Mouse (Mus musculus) left cerebral cortex, postnatal 4 days (tissue): ENCODE data around the gene Dock2. TPM values are rescaled to one million over a fixed set of nuclear protein-coding genes. Genes with fewer than 3 reads are reported as not detected.
"Not testable (repeated sequence)": the region's sequence is repeated elsewhere in the genome, so short reads cannot be mapped to it uniquely, and the experiment has no call there.

Experiments used
- DNase-seq: peaks from one replicate; pipeline ENCODE4 v3.0.0-alpha.2; 2022
- intact Hi-C: fragments of 180-260 bp; cut with DNase I; formaldehyde crosslinking; loops from one replicate; pipeline ENCODE4 v1.15.1; 2025
- total RNA-seq, 2 experiments: library from RNA; stranded (reverse); gene quantifications; 2 replicates each; pipeline ENCODE4 v1.2.3; 2021

Gene Dock2
- total RNA-seq, 2 experiments from 2014 or later: 1.6 to 1.7 TPM

DNA sequence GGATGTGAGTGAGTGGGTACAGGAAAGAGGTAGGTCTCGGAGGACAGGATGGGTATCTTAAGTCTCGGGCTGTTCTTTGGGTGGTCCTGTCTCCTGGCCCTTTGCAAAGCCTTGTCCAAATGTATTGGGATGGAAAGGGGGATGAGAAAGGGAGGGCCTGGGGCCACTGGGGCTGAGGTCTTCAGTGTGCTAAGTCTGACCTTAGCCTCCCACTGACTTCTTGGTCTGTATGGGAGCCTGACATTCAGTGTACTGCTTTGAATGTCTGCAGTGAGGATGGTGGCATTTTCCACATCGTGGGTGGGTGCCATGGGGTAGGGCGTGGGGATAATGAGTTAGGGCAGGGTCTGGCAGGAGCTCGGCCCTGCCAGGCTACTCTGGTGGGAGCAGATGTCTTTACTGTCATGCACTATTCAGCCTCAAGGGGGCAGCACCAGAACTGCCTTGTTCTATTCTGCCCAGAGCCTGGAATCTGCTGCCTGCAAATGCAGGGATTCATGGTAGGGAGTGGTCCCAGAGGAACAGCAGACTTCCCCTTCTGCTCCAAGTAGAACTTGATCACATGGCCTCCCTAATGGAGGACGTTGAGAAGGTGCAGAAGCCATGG is 554.8 kb downstream of the Dock2 start:
- DNase-seq: peak; percentile 81
- intact Hi-C loops: no loop called here

DNA sequence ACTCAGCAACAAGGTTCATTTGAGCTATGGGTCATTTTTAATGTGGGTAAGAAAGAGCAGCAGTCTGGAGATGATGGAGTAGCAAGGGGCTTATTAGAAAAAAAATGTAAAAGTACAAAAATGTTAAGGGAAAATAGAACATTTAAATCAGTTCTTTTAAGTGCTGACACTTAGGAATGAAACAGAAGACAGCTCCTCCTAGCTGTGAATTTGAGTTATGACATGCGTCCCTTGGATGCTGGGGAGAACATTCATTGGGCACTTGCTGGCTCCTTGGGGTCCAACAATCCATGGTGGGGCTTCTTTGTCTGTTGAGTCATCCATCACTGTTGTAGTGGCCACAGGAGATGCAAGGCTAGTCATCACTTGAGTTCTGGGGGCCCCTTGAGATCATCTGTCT is 556.5 kb downstream of the Dock2 start:
- no peak for DNase-seq
- intact Hi-C loops: no loop called here

DNA sequence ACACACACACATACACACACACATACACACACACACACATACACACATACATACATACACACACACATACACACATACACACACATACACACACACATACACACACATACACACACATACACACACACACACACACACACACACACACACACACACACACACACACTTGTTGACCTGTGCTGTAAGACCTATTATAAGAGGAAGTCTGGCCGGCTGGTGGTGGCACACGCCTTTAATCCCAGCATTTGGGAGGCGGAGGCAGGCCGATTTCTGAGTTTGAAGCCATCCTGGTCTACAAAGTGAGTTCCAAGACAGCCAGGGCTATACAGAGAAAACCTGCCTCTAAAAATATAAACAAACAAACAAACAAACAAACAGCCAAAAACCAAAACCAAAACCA is 563.1 kb downstream of the Dock2 start:
- intact Hi-C loops, DNase-seq: not testable (repeated sequence)

DNA sequence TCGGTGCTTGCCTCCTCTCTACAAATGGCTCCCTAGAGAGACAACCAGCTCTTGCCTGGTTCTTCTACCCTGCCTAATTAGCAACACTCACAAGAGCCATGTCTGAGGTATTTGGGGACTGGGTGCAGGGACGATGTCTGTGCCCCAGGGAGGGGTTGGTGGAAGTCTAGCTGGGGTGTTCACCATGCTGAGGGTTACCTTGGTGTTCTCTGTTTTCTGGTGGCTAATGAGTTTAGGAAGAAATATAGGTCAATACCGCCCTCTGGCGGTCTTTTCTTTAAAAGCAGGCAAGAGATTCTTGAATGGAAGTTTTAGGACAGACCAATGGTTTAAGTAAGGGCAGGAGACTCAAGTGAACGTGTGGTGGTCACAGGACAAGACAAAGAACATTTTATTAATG is 570.8 kb downstream of the Dock2 start:
- peak; percentile 65 for DNase-seq
- intact Hi-C loops: loop anchor here (2.0 to 10.0 kb wide), 4 partner anchors 64 to 481 kb away; no protein-coding TSS in a partner anchor

DNA sequence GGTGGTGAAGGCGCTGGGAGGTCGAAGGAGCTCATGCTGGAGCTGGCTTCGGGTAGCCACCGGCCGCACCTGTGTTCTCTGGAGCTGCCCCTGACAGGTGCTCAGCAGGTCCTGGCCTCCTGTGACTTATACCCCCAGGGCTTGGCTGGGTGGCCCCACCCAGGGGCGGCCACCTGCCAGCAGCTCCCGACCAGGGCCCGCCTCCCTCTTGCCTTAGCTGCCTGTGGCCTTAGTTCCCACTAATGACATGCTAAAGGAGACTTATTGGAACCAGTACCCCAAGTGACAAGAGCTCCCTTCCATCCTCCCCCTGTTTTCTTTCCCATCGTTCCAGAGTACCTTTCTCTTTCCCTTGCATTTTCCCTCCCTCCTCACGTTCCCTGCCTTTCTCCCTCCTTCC is 575.7 kb downstream of the Dock2 start, which contains the start of gene Foxi1:
Gene Foxi1, minus strand, starts transcription at position 101 of the 400 bp plus-strand sequence.
- no peak for DNase-seq
- intact Hi-C loops: no loop called here

- intact Hi-C loops: no loop called here
- DNase-seq: no peak
Measured at GRCm38 (mm10) chr11:34202769-34203168, 580.9 kb downstream of the Dock2 start.

DNA sequence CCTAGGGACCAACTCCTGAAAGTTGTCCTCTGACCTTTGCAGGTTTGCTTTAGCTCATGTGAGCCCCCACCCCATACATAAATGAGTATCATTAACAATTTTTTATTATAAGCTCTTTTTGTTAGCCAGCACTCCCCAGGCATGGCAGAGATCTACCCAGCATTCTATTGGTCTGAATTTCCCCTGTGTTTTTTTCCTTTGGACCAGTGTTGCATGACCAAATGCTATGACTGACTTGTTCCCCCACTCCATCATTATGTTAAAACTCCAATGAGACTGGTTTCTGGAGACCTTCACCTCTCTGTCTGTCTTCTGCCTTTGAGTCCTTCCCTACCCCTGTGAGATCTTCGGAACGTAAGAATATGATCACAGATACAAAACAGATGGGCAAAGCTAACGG is 588.5 kb downstream of the Dock2 start:
- DNase-seq: no peak
- intact Hi-C loops: no loop called here

DNA sequence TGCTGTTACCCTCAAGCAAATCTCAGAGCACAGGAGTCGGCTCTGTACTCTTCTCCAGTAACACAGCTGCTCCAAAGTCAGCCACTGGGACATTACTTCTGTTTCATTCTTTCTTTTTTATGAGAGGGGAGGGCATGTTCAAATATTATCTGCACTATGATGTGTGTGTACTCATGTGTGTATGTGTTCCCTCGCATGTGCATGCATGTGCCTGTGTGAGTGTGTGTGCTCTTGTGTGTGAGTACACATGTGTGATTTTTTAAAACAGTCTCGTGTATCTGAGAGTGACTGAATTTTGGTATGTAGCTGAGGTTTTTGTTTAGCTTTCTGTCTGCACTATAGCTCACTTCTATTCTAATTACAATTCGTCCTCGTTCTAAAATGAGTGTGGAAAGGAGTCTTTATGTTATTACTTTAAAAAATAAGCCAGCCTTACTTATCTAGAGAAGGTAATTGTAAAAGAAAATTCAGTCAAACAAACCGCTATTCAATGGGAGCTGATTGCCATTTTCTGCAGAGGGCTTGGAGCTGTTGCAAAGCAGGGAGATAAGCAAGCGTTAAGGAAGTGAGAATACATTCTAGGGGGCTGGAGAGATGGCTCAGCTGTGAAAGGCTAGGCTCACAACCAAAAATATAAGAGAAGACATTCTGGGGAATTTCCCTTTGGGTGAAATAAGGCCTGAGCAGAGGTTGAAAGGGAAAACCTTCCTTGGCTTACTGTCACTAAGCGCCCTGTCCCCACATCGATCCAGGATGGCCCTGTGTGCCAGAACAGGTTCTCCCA is 589.3 kb downstream of the Dock2 start:
- intact Hi-C loops: no loop called here
- DNase-seq: no peak

GRCm38 (mm10) chr11:34193658-34194057 is 590.0 kb downstream of the Dock2 start:
- intact Hi-C loops: no loop called here
- no peak for DNase-seq

- DNase-seq: no peak
- intact Hi-C loops: no loop called here
Measured at GRCm38 (mm10) chr11:34184266-34184665, 599.4 kb downstream of the Dock2 start.

DNA sequence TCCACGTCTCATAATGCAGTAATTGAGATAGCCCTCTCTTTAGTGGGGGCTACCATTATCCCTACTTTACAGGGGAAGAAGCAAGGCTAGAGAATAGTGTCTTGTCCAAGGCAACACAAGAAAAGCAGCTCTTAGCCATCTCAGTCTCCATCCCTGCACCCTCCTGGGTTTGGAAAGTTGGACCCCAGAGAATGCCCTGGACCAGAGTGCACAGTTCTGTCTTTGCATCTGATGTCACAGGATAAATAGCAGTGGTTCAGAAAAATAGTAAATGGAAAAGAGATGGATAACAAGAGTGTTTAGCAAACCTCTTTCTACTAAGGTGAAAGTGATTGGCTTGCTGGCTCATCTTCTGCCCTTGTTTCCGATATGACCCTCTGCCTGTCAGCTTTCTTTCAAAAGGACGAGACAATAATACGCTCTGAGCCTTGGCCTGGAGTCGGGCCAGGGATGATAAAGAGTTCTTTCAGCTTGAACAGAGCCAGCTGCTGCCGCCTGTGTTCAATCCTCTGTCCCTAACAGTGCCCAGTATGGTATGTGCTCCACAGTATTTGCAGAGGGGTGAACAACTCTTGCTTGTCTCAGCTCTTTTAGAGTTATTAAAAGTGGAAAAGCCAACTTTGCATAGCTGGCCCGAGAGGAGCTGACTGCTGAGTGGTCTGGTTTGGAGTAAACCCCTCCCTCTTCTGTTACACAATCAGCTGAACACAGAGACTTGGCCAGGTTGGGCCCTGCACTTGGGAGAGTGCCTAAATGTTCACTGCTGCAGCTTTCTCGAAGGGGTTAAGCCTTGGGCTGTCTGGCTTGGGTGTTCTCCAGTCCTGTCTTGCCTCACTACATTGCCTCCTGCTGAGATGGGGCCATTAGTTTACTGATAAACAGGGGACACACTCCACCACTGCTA is 602.2 kb downstream of the Dock2 start:
- intact Hi-C loops: no loop called here
- peak; percentile 82 for DNase-seq

DNA sequence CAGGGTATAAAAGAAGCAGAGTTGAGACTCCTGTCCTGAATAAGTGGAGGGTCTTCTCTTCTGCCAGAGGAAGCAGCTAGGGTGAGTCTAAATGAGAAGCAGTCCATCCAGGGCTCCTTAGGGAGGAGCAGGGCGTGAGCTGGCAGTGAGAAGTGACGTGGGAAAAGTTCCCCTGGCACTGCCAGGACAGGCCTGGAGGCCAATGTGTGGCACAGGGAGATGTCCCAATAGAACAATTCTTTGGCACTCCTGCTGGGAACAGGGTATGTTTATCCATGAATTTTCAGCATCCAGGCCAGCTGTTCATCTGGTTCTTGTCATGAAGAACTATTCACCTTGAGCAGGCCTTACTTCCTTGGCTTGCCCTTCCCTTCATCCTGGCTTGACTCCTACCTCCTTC is 604.9 kb downstream of the Dock2 start:
- no peak for DNase-seq
- intact Hi-C loops: no loop called here

Other genes with a start within 250 kb of the Dock2 start
- 1 to 10 TPM; 1.0 to 2.4 TPM for gene Spdl1, start 49.7 kb upstream of the Dock2 start, total RNA-seq